Mouse (Mus musculus) lung, adult 18-20 months (tissue): ENCODE data around the gene Lrrc29.
A peak's percentile ranks its signal among the peaks of the same experiment; 100 is the strongest.

Experiments
- DNase-seq, 2 experiments: peaks; one replicate each; pipeline ENCODE4 v3.0.0; 2022; ENCODE audit warnings: mixed read lengths in 2 of 2

Gene Lrrc29

DNA sequence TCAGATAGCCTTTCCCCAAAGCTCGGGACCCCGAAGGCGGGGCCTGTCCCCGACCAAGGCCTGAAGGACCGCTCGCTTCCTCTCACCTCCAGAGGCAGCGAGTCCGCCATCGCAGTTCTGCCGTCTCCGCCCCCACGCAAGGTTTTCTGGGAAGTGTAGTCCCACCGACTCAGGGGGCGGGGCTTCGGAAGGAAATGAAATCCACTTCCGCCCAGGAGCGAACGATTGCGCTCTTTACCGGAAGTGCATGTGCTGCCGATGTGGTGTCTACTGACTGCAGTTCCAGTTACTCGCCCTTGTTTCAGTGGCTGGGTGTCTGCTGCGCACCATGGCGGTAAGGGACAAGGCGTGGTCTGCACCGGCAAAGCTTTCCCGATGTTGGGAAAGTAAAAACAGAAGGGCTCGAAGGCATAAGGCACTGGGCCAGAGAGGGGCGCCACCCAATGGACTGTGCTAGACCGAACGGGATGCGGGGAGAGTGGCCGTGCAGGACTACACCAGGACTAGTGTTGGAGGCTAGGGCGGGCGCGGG, at the start of gene Lrrc29, which contains the start of gene Tmem208:
TSS of gene Lrrc29 (minus strand) at position 138 of the 532 bp plus-strand sequence.
TSS of gene Tmem208 (plus strand) at position 214 of the 532 bp plus-strand sequence.
- peak; percentile 97 to 98 for DNase-seq

- peak in 1 of 2 experiments; percentile 44 for DNase-seq
These were observed 48.5 kb upstream of the Lrrc29 start for GRCm38 (mm10) chr8:105374513-105374966.

DNA sequence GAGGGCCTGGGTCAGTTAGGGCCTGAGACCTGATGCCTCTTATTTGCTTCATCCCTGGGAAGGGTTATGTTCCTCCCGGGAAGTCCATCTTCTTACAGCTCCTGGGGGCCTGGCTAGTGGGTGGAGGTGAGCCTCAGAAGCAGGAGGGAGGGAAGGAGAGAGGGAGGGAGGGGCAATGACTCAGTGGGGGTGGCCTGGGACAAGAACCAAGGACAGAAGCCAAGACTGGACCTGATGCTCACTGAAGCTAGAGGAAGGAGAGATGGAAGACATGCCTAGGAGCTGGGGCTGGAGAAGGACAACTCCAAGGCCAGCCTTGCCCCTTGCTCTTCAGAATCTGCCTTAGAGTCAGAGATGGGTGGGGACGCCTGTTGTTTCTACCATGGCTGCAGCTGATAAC, 47.0 kb upstream of the Lrrc29 start, which contains the start of gene Plekhg4:
TSS of gene Plekhg4 (plus strand) at position 243 of the 400 bp plus-strand sequence.
- no peak for DNase-seq

DNA sequence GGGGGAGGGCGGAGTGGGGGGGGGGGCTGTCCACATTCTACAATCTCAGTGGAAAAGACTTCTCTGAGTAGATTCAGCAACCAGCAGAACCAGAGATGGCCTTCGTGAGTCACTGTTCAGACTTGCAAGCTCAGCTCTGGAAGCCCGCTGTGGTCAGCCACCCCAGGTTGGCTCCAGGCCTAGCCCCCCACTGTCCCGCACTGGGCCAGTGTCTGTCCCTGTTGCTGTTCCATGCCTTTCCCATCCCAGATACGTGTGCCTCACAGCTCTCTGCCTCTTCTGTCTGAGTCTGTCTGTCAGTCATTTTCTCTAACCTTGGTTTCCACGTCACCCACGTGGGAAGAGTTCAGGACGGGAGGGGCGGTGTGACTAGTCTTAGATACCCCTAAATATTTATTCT, 46.4 kb upstream of the Lrrc29 start:
- DNase-seq = no peak

- peak in 1 of 2 experiments; percentile 23 for DNase-seq
These were observed 41.0 kb upstream of the Lrrc29 start for GRCm38 (mm10) chr8:105367107-105367506.

DNA sequence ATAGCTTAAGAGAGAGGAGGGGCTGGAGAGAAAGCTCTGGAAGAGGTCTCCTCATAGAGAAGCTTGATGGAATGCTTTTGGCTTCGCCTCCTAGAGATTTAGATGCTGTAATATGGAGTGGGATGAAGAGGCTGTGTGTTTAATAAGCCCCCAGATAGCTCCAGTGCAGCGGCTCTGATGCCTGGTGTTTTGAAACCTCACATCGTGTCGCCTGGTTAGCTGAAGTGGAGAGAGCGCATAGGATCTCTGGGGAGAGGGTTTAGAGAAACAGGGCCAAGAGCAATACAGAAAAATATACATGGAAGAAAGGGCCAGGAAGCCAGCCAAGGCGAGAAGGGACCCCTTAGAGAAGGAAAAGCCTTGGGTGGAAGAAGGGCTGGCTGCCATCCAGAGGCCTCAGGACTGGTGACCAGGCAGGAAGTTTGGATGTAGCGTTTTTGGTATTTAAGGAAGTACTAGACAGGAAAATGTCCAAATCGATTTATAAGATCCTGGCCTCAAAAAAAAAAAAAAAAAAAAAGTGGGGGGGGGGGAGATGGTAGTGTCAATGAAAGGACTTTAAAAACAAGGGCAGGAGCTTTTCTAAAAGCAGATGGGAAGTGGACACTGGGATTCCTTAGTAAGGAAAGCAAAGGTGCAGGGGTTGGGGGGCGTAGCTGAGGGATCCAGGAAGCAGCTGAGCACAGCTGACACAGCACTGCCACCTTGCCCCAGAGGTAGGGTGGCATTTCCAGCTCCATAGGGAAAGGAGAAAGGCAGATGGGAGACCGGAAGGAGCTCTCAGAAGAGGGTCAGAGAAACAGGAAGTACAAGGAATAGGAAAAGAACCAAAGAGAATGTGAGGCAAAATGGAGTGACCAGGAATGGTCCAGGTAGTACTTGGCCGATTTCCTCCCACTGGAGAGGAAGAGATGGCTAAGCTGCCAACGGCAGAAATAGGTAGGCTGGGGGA, 35.9 kb upstream of the Lrrc29 start:
- DNase-seq = no peak

DNA sequence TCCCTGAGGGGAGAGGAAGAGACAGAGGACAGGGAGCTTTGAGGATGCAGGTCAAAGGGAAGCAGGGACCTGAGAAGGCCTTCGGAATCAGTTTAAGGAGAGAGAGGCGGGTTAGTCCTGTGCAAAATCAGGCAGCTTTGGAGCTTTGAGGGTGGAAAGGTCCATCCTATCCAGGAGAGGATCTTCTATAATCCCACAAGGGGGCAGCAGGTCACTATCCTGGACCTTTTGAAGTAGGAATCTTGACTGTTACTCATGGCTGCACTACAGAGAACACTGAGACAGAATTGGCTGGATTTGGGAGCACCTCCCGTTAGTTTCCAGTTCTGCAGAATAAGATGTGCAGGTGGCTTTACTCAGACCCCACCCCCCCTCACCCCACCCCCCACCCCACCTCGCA, 33.6 kb upstream of the Lrrc29 start:
- no peak for DNase-seq

GRCm38 (mm10) chr8:105359208-105359607, 33.1 kb upstream of the Lrrc29 start:
- no peak for DNase-seq

- DNase-seq = no peak
These were observed 30.6 kb upstream of the Lrrc29 start for GRCm38 (mm10) chr8:105356681-105357080.

- peak in 1 of 2 experiments; percentile 33 for DNase-seq
These were observed 29.3 kb upstream of the Lrrc29 start for GRCm38 (mm10) chr8:105355179-105356024.

- no peak for DNase-seq
These were observed 28.5 kb upstream of the Lrrc29 start for GRCm38 (mm10) chr8:105354549-105354948.

GRCm38 (mm10) chr8:105353583-105354135, 27.6 kb upstream of the Lrrc29 start:
- DNase-seq = no peak

DNA sequence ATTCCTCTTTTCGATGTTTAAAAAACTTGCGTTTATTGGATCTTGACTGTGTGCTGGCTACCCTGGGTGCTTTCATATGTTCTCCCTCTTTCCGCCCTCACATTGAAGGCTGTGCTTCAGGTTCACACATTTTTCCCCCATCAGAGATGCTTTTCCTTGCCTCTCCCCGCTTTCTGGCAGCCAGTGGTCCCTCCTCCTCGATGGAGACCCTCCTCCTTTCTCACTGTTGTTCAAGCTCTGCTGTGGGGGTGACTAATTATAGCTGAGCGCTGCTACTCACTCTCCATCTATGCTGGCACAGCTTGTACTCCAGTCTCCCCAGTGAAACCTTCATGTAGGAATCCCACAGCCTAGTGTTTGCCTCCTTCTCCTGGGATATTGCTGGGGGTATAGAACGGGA, 24.1 kb upstream of the Lrrc29 start:
- DNase-seq = no peak

GRCm38 (mm10) chr8:105349096-105349771, 23.2 kb upstream of the Lrrc29 start:
- no peak for DNase-seq

- DNase-seq = peak; percentile 51 to 54
These were observed 22.5 kb upstream of the Lrrc29 start, which contains the start of gene Slc9a5 for GRCm38 (mm10) chr8:105348450-105349095. Slc9a5 (plus strand) TSS chr8:105348843.

DNA sequence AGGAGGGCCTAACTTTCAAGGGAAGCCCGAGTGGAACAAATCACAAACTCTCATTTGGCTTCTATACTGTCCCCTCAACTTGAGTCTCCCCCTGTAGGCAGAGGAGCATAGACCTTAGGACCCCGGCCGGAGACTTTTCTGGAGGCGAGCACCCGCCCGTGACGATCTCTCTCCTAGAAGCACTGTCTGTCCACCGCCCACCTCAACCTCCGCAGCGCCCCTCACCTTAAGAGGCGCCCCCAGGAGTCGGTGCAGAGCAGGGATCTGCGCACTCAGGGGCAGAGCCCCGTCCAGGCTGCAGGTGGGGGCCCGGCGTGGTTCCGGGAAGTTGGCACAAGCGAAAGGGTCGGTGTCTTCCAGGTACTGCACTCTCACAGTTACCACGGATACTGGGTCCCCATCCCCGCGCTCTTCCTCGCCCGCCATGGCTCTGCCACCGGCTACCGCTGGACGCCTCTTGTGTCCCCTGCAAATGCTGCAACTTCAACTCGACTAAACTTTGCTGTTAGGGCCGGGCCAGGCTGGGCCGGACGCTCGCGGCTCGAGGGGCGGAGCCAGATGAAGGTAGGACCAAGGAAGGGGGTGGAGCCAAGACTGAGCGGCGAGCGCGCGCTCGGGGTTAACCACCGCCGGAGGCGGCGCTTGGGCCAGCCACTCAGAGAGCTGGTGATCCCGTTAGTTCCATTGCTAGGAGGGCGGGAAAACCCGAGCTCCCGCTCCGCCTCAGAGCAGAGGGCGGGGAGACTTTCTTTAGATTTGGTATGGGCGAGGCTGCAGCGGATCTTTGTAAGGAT, 21.5 kb upstream of the Lrrc29 start, which contains the start of gene Fhod1:
TSS of gene Fhod1 (minus strand) at position 526 of the 794 bp plus-strand sequence.
- DNase-seq = peak; percentile 97 to 98

- DNase-seq = peak; percentile 87 to 91
These were observed 20.7 kb upstream of the Lrrc29 start for GRCm38 (mm10) chr8:105346611-105347427.

- DNase-seq = peak; percentile 69 to 74
These were observed 19.2 kb upstream of the Lrrc29 start for GRCm38 (mm10) chr8:105345061-105345975.
